Mouse (Mus musculus) adrenal gland, postnatal 10 days (tissue): ENCODE data around the gene Pth. TPM values are rescaled to one million over a fixed set of nuclear protein-coding genes. Genes with fewer than 3 reads are reported as not detected.

Source experiments
- total RNA-seq, 2 experiments: library from RNA; stranded (reverse); gene quantifications; 2 replicates each; pipeline ENCODE4 v1.2.3; 2021

The Pth gene
- total RNA-seq, 2 experiments from 2014 or later = not detected

Other genes starting within 250 kb of the Pth start
- 10 to 100 TPM; 22.9 to 25.7 TPM for gene Arntl, start 181.1 kb downstream of the Pth start, total RNA-seq
- gene Btbd10, start 19.2 kb downstream of the Pth start, total RNA-seq = 10 to 100 TPM; 15.3 to 17.1 TPM
- gene Far1, start 125.3 kb upstream of the Pth start, total RNA-seq = 10 to 100 TPM; 42.6 to 48.5 TPM